Mouse (Mus musculus) T-cell, adult 2 months (primary cell): ENCODE results near the gene Traf5.

Source experiments
- DNase-seq: peaks from one replicate; pipeline ENCODE4 v3.0.0; 2022; ENCODE audit warnings: low spot score

Traf5 gene

GRCm38 (mm10) chr1:192062682-192063081 is 29.7 kb downstream of the Traf5 start:
- no peak for DNase-seq

- no peak for DNase-seq
Observed at GRCm38 (mm10) chr1:192061666-192062306, 30.6 kb downstream of the Traf5 start.

- no peak for DNase-seq
Observed at GRCm38 (mm10) chr1:192058911-192059310, 33.4 kb downstream of the Traf5 start.

GRCm38 (mm10) chr1:192053726-192054125 is 38.6 kb downstream of the Traf5 start:
- DNase-seq = no peak

GRCm38 (mm10) chr1:192052986-192053385 is 39.4 kb downstream of the Traf5 start:
- no peak for DNase-seq

- DNase-seq = no peak
Observed at GRCm38 (mm10) chr1:192052461-192052860, 39.9 kb downstream of the Traf5 start.

- DNase-seq = peak; percentile 34
Observed at GRCm38 (mm10) chr1:191999022-191999421, 93.3 kb downstream of the Traf5 start.

GRCm38 (mm10) chr1:191996621-191997185 is 95.7 kb downstream of the Traf5 start:
- DNase-seq = no peak

GRCm38 (mm10) chr1:191995916-191996315 is 96.4 kb downstream of the Traf5 start:
- DNase-seq = no peak

GRCm38 (mm10) chr1:191995488-191995887 is 96.9 kb downstream of the Traf5 start:
- peak; percentile 63 for DNase-seq

GRCm38 (mm10) chr1:191994476-191994875 is 97.9 kb downstream of the Traf5 start:
- no peak for DNase-seq

GRCm38 (mm10) chr1:191992040-191992780 is 100.1 kb downstream of the Traf5 start:
- no peak for DNase-seq

- peak; percentile 95 for DNase-seq
Observed at GRCm38 (mm10) chr1:191989994-191990393, 102.4 kb downstream of the Traf5 start.

- no peak for DNase-seq
Observed at GRCm38 (mm10) chr1:191989060-191989459, 103.3 kb downstream of the Traf5 start.

GRCm38 (mm10) chr1:191988646-191989045 is 103.7 kb downstream of the Traf5 start:
- DNase-seq = no peak

- DNase-seq = no peak
Observed at GRCm38 (mm10) chr1:191987481-191987769, 104.9 kb downstream of the Traf5 start.

GRCm38 (mm10) chr1:191986674-191987480 is 105.5 kb downstream of the Traf5 start:
- DNase-seq = no peak

GRCm38 (mm10) chr1:191981426-191982102 is 110.8 kb downstream of the Traf5 start:
- no peak for DNase-seq

- no peak for DNase-seq
Observed at GRCm38 (mm10) chr1:191977187-191977586, 115.2 kb downstream of the Traf5 start, which contains the start of gene Rd3. TSS of gene Rd3 (plus strand) at chr1:191977370.

GRCm38 (mm10) chr1:191974509-191975405 is 117.6 kb downstream of the Traf5 start:
- no peak for DNase-seq

- no peak for DNase-seq
Observed at GRCm38 (mm10) chr1:191969939-191970338, 122.4 kb downstream of the Traf5 start.
